ENCODE assay signal across 18 mouse cellular contexts in the genomic region with DNA sequence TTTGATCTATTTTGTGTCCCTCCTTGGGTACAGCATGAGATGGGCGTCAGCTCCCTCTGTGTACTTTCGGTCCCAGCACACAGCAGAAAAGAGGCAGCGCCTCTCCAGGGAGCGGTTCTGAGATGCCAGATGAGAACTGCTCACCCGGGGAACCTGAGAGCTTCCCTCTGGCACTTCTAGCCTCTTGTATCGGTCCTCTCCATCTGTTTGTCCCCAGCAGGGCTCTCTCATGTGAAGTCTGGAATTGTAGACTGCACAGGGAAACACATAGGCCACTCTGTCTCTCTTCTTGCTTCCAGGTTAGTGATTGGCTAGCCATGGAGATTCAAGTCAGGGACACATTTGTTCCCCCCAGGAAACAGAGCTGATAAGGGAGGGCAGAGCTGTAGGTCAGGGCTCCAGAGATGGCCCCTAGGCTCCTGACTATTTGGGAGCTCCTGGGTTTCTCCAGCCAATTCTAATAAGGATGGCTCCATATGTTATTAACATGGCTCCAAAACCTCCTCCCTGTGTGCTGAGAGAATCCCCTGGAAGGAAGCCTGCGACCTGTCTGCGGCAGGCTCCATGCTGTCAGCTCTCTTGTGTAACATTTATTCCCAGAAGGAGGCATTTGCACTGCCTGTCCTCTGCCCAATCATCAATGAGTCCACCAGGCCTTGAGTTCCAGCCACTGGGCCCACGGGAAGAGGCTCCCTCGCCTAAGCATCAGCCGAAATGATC. TPM values are rescaled to one million over a fixed set of nuclear protein-coding genes. Genes with fewer than 3 reads are reported as not detected.
"Had no signal": no experiment of that assay in that cellular context is flagged by ENCODE, and none has a peak within 500 bp of the region (broad histone marks: within the 10 kb centered on the region; RNA-seq: fewer than 3 reads in every experiment).

No protein-coding gene starts in this region.

- H3K36me3 ChIP-seq: limb, embryonic 12.5 days; midbrain, embryonic 15.5 days; neural tube, embryonic 12.5 days had no signal

- H3K4me1 ChIP-seq: limb, embryonic 12.5 days; midbrain, embryonic 15.5 days; neural tube, embryonic 12.5 days had no signal

- H3K27ac ChIP-seq: limb, embryonic 12.5 days; liver, embryonic 14.5 days; midbrain, embryonic 15.5 days; neural tube, embryonic 12.5 days had no signal

- H3K4me2 ChIP-seq: limb, embryonic 12.5 days; midbrain, embryonic 15.5 days; neural tube, embryonic 12.5 days had no signal

- H3K4me3 ChIP-seq: limb, embryonic 12.5 days; midbrain, embryonic 15.5 days; neural tube, embryonic 12.5 days had no signal

- H3K9ac ChIP-seq: limb, embryonic 12.5 days; liver, embryonic 14.5 days; midbrain, embryonic 15.5 days; neural tube, embryonic 12.5 days had no signal

- DNase-seq: kidney, postnatal 25 days; layer of hippocampus, adult 9-11 months; liver; lung, adult 2 months; lung, postnatal 36 days; right cerebral cortex, postnatal 4 days; spleen, adult 18-20 months; thymus, adult 18-20 months; thymus, postnatal 14 days had no signal

- ATAC-seq: lung, postnatal 0 days; midbrain, embryonic 15.5 days had no signal

- H3K9me3 ChIP-seq: limb, embryonic 12.5 days; midbrain, embryonic 15.5 days; neural tube, embryonic 12.5 days had no signal

RNA-seq across cellular contexts. Expression of gene Alx4, which starts 12.3 kb away (rescaled TPM):
- total RNA-seq: megakaryocyte progenitor cell, adult 5-6 weeks; monocyte, adult 5-6 weeks; neutrophil, adult 5-6 weeks had no signal
- polyA plus RNA-seq: lung, postnatal 0 days; stomach, embryonic 14.5 days had no signal
